Mouse (Mus musculus): ENCODE data around the gene Vmn1r123. TPM values are rescaled to one million over a fixed set of nuclear protein-coding genes. Genes with fewer than 3 reads are reported as not detected.
"Not testable (repeated sequence)": the region's sequence is repeated elsewhere in the genome, so short reads cannot be mapped to it uniquely, and the experiment has no call there.

Gene Vmn1r123
- polyA plus RNA-seq (2015; fragmentation: Nextera tagmentation; extraction: Ambion mirVana): not detected in 2 replicates

- H3K4me2 ChIP-seq; H3K4me3 ChIP-seq (replicated peaks); H3K4me1 ChIP-seq; H3K27ac ChIP-seq (replicated peaks); H3K9me3 ChIP-seq (replicated peaks); ATAC-seq (ENCODE audit: low FRiP score); H3K27me3 ChIP-seq (replicated peaks); H3K9ac ChIP-seq (replicated peaks); H3K36me3 ChIP-seq: not testable (repeated sequence)
- WGBS: 17% methylated on average over 1 of the region's 3 CpGs
These were observed at the start of gene Vmn1r123 for GRCm38 (mm10) chr7:21161885-21162284. TSS of gene Vmn1r123 (plus strand) at chr7:21162185.

DNA sequence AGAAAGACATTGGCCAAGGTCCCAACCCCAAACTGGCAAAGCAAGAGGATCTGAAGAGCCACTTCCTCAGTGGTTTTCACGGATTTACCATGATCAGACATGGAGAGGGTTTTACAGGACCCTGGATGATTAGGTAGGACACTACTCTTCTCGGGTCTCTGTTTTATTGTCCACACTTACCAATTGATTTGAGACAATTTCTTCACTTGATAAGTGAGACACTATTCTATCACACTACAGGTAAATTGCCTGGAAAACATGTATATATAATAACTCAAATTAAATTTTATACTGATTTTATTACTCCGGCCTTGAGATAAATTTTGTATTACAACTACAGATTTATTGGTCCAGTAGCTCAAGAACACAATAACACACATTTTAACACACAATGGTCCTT is 28.0 kb upstream of the Vmn1r123 start, which contains the start of gene Vmn1r122:
TSS of gene Vmn1r122 (minus strand) at position 101 of the 400 bp plus-strand sequence.
- not testable (repeated sequence) for H3K36me3 ChIP-seq; H3K4me2 ChIP-seq; H3K27ac ChIP-seq (replicated peaks); H3K9me3 ChIP-seq (replicated peaks); H3K27me3 ChIP-seq (replicated peaks); H3K9ac ChIP-seq (replicated peaks); ATAC-seq (ENCODE audit: low FRiP score); H3K4me1 ChIP-seq; H3K4me3 ChIP-seq (replicated peaks)
- 64% methylated on average over 3 of the region's 3 CpGs for WGBS

DNA sequence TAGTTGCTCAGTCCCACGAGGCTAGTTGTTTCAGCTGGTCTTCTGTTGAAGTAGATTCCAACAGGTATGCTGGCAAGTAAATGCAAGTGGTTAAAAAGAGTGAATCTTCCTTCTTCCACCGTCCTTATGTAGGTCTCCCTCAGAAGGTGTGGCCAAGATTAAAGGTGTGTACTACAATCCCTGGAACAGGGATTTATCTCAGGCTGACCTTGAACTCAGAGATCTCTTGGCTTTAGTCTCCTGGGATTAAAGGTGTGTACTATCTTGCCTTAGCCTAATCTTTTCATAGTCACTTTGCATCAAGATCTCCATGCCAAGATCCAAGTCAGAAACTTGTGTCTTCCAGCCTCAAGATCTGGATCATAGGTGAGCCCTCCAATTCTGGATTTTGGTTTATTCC is 28.3 kb downstream of the Vmn1r123 start, which contains the start of gene Gm5157:
TSS of gene Gm5157 (minus strand) at position 101 of the 400 bp plus-strand sequence.
- H3K4me2 ChIP-seq; H3K36me3 ChIP-seq; H3K9me3 ChIP-seq (replicated peaks); H3K4me3 ChIP-seq (replicated peaks); H3K27ac ChIP-seq (replicated peaks); H3K4me1 ChIP-seq; H3K9ac ChIP-seq (replicated peaks); ATAC-seq (ENCODE audit: low FRiP score); H3K27me3 ChIP-seq (replicated peaks): not testable (repeated sequence)
- WGBS: 24% methylated on average over 1 of the region's 2 CpGs

Other genes starting within 250 kb of the Vmn1r123 start
- gene Vmn1r118, start 249.8 kb upstream of the Vmn1r123 start, polyA plus RNA-seq (2015; fragmentation: Nextera tagmentation; extraction: Ambion mirVana): not detected in 2 replicates
- gene Vmn1r119, start 149.7 kb upstream of the Vmn1r123 start, polyA plus RNA-seq (2015; fragmentation: Nextera tagmentation; extraction: Ambion mirVana): not detected in 2 replicates
- gene Vmn1r120, start 108.4 kb upstream of the Vmn1r123 start, polyA plus RNA-seq (2015; fragmentation: Nextera tagmentation; extraction: Ambion mirVana): not detected in 2 replicates
- not detected in 2 replicates for gene Vmn1r121, start 63.7 kb upstream of the Vmn1r123 start, polyA plus RNA-seq (2015; fragmentation: Nextera tagmentation; extraction: Ambion mirVana)
- gene Vmn1r122, start 28.1 kb upstream of the Vmn1r123 start, polyA plus RNA-seq (2015; fragmentation: Nextera tagmentation; extraction: Ambion mirVana): not detected in 2 replicates
- gene Gm5157, start 28.2 kb downstream of the Vmn1r123 start, polyA plus RNA-seq (2015; fragmentation: Nextera tagmentation; extraction: Ambion mirVana): not detected in 2 replicates
- gene Vmn1r124, start 98.4 kb downstream of the Vmn1r123 start, polyA plus RNA-seq (2015; fragmentation: Nextera tagmentation; extraction: Ambion mirVana): not detected in 2 replicates
- not detected in 2 replicates for gene Vmn1r125, start 110.0 kb downstream of the Vmn1r123 start, polyA plus RNA-seq (2015; fragmentation: Nextera tagmentation; extraction: Ambion mirVana)
- gene Vmn1r126, start 139.3 kb downstream of the Vmn1r123 start, polyA plus RNA-seq (2015; fragmentation: Nextera tagmentation; extraction: Ambion mirVana): not detected in 2 replicates
- gene Vmn1r127, start 157.7 kb downstream of the Vmn1r123 start, polyA plus RNA-seq (2015; fragmentation: Nextera tagmentation; extraction: Ambion mirVana): not detected in 2 replicates
- not detected in 2 replicates for gene Vmn1r128, start 187.2 kb downstream of the Vmn1r123 start, polyA plus RNA-seq (2015; fragmentation: Nextera tagmentation; extraction: Ambion mirVana)
- not detected in 2 replicates for gene Vmn1r129, start 199.1 kb downstream of the Vmn1r123 start, polyA plus RNA-seq (2015; fragmentation: Nextera tagmentation; extraction: Ambion mirVana)